Mouse (Mus musculus): ENCODE measurements at regions not wholly inside any gene's neighbourhood (a gene's known extent, or its start where the extent isn't known, plus 50 kb on each side); places are given as distances from the start of the nearest gene placed in this dataset.

DNA sequence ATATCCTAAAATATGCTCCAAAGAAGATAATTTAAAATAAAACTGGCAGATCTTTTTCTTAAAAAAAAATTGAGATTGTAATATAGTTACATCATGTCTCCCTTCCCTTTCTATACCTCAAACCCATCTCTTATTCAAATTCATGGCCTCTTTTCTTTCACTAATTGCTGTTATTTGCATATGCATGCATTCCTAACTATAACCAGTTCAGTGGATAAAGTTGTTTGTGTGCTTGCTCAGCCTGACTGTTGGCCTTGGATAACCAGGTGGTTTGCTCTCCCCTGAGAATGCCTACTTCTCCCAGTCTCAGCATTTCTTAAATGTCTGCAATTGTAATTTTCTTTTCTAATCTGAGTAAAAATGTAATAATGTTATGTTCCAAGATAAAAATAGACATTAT is 2154.8 kb downstream of the 4930444P10Rik start:
- DNase-seq, result no peak

DNA sequence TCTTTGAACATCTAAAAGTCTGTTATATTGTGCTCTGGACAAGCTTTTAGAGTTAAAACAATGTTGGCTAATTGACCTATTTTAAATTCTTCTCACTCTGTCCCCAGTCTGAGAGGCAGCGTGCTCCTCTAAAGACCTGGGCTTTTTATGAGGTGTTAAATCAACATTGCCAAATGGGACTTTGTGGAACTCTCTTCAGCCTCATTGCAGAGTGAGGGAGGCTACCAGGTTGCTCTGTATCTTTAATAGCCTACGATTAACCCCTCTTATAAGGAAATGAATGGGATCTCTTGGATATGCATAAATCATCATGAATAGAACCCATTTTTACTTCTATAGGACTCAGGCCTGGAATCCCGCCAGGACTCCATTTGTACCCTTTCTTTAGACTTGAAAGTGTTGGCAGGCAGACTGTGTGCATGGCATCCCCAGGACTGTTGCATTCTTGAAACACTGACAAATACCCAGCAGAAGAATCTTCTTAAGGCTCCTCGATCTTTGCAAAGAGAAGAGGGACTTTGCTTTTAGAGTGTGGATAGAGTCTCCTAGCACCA is 2157.1 kb downstream of the 4930444P10Rik start:
- no peak for DNase-seq

DNA sequence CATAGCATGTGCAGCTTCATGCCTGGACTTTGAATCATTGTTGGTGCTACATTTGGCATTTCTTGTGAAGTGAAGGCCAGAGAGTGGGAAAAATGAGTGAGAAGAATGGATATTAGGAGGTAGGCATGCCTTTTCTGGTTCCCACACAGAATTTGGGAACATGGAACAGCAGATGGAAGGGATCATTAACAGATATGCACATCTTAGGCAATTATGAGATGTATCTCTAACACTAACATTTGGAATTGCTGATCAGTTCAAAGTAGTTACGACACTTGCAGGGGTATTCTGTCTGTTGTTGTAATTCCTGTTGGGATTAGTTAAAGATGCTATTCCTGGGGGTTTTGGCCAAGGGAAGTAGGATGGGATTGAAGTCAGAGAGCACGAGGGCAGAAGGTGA is 2164.4 kb downstream of the 4930444P10Rik start:
- no peak for DNase-seq

DNA sequence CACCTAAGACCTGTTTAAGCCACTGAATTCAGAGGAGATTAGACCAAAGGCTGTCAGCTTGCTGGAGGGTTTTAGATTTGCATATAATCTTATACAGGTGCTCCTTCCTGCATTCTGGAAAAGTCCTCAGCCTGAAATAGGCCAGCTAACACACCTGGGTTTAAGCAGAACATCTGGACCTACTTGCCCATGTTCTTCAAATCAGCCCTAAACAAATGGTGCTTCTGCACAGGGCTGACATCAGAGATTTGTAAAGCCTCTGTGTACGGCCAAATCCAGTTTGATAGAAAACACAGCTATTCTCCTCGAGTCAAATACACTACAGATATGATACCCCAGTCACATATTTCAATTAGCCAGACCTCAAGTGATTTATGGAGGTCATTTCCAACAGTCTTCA is 2165.2 kb downstream of the 4930444P10Rik start:
- DNase-seq, result no peak

DNA sequence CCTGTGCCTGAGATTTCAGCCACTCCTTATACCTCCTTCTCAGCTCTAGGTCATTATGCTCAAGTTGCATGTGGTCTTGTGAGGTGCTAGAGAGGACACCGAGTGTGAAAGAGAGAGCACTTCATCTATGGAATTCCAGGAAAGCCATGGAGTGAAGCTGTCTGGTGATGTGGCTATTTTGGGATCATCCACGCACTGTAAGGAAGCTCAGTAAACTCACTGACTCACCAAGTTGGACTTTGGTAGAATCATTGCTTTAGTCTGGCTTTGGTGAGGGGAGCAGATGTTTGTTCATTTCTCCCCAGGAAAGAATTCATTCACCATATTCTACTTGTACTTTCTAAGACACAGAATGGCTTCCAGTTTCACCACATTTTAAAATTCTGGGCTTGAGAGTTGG is 2167.1 kb downstream of the 4930444P10Rik start:
- no peak for DNase-seq

DNA sequence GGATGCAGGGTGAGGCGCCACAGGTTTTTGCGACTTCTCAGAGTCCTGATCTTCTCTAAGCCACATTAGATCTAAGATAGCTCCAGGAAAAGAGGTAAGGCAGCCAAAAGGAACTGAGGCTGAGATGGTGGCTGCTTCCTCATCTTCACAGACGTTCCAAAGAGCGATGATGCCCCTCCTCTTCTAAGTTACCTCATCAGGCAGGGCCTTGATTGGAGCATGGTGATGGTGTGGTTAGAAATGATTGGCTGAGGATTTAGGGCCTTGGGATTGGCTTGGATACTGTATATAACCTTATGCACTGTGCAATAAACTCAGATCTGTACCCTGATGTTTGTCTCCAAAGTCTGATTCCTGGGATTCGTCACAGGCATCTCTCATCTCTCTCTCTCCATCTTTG is 2177.9 kb downstream of the 4930444P10Rik start:
- DNase-seq, result no peak

DNA sequence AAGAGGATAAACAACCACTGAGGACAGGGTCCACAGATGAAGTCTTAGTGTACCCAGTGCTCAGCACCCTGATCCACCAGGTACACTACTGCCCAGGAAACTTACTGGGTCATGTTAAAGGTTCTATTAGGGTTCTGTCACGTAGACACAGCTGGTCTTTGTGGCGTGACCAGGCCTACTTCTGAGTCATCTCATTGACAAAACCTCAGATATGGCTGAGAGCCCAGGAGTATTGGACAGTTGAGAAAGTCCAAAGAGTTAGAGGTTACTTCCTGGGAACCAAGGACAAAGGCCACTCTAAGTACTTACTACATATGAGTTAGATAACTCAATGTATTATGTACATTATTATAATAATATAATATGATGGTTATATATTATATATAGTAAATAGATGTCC is 2214.0 kb downstream of the 4930444P10Rik start:
- DNase-seq, result no peak

DNA sequence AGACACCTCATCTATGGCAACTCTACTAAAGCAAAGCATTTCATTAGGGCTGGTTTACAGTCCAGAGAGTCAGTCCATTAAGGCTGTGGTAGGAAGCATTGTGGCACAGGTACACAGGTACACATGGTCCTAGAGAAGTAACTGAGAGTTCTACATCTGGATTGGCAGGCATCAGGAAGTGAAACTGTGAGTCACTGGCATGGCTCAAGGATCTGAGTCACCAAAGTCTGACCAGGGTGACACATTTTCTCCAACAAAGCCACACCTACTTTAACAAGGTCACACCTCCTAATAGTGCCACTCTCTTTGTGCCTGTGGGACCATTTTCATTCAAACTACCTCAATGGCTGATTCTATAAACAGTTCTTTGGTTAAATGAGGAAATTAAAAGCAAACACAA is 2219.2 kb downstream of the 4930444P10Rik start:
- DNase-seq, result no peak

DNA sequence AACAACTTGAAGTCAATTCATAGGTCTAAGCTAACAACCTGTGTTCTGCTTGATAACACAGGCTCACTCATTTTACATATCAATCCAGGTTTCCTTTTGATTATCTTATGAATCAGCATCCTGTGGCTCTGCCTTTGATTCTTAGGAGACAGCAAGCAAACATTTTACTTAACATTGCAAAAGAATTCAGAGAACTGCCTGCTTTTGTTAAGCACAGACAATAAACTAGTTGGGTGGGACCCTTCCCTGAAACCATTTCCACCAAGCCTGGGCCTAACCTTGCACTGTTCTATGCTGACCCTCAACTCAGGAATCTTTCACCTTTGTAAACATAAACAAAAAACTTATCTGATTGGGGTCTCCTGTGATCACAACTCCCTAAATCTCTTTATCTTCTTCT is 2220.6 kb downstream of the 4930444P10Rik start:
- no peak for DNase-seq

DNA sequence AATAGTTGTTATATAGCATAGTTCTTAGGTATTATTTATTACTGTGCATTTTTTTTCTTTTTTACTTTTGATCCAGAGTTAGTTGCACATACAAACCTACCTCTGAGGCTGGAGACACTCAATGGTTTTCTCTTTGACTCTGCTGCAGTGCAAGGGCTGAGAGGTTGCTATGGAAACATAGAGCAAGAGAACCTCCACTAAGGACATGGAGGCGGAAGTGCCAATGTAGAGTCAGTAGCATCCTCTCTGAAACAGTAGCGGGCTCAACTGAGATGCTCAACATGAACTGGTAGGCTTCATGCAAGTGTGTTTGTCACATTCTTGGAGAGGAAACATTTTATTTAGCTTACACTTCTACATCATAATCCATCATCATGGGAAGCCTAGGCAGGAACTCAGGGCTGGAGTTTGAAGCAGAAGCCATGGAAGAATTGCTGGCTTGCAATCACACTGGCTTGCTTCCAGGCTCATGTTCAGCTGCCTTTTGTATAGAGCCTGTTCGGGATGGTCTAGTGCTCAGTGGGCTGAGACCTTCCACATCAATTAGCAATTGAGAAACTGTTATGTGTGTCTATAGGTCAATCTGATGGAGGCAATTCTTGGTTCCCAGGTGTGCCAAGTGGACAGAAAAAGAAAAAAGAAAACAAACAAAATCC is 2222.4 kb downstream of the 4930444P10Rik start:
- no peak for DNase-seq

DNA sequence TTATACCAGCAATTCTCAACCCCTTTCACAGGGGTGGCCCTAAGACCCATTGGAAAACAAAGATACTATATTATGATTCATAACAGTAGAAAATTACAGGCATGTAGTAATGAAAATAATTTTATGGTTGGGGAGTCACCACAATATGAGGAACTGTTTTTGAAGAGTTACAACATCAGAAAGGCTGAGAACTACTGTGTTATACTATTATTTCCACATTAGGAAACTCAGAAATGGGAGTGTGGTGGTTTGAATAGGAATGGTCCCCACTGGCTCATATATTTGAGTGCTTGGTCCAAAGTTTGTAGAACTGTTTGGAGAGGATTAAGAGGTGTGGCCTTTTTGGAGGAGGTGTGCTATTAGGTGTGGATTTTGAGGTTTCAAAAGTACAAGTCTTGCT is 2227.4 kb downstream of the 4930444P10Rik start:
- DNase-seq, result no peak

DNA sequence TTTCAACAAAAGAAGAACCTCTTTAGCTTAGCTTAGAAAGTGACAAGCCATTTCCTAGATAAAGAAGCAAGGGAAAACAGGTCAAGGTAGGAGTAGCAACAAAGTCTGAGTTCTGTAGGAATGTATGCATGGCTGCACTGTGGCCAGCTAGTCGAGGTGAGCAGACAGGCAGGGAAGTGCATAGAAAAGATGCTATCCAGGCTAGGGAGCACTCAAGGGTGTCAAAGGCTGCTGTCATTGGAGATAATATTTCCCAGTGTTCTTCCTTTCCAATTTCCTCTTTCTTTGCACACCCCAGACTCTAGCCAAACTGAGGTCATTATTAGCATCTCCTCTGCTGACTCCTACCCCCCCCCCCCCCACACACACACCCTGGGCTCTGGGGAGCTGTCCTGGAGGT is 2229.4 kb downstream of the 4930444P10Rik start:
- no peak for DNase-seq

DNA sequence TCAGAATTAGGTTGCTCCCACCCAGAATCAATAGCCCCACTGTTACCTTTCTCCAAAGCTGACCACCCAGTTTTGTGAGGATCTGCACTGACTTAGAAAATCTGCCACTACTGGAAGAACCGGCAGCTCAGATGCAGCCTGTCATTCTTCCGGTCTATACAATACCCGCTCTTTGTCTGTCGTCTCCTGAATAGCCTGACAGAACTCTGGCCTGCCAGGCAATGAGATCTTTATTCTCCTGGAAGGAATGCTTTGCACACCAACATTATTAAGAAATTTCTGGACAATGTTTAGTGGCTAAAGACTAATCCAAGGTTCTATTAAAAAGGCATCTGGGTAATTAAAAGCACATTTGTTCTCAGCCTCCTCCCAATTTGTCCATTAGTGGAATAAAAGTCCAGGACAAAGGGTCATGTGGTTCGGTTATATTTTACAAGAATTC is 2232.0 kb downstream of the 4930444P10Rik start:
- no peak for DNase-seq

DNA sequence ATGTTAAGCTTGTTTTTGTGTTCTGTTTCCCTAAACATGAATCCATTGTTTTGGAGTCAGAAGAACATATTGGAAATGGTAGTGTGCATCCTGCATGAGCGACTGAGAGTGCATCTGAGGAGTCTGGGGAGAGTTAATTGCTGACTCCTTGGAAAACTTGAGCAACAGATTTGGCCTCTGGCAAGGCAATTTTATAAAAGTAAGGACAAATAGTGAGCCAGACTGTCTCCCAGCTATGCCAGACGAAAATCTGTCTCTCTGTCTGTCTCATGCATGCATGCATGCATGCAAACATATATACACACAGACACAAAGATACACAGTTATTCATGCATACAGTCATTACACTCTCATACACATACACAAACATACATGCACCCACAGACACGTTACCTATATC is 2232.7 kb downstream of the 4930444P10Rik start:
- no peak for DNase-seq

DNA sequence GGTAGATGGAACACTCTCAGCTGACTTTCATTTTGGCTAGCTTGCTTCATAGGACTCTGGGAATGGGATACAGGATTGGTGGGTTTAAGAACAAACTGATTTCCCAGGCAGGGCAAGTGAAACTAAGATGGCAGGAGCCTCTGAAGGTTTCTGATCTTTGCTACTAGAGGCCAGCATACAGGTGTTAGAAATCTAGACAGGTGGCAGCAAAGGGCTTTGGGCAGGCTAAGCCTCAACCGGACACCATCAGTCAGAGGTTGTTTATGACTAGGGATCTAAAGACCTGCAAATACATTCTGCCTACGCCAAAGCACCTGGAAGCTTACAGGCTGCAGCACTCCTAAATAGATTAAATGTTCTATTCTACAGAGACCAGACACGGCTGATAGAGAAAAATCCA is 2233.4 kb downstream of the 4930444P10Rik start:
- no peak for DNase-seq

DNA sequence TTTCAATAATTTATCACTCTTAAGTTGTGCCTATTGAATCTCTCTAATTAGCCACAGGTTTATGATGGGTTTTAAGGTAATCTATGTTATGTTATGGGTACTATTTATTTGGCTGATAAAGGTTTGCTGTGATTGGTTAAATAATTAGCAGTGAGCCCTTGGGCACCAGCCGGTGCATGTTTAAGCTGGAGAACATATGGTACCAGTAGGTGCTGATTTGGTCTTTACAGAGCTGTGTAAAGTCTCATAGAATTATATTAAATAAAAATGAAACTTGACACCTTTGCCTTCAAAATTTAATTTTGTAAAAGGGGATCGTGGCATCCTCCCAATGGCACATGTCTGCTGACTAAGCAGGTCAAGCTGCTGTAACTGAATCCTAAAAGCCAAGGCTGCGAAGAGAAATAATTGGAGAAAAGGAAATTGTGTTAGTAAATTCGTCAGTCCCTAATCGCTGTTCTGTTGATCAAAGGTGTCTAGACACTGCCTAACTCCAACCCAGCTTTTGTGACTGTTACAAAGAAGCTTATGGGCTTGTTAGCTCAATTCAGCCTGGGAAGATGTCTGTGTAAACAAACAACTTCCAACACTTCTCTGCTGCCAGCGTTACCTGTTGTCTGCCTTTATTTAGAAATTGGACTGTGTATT is 2234.6 kb downstream of the 4930444P10Rik start:
- DNase-seq, result no peak

DNA sequence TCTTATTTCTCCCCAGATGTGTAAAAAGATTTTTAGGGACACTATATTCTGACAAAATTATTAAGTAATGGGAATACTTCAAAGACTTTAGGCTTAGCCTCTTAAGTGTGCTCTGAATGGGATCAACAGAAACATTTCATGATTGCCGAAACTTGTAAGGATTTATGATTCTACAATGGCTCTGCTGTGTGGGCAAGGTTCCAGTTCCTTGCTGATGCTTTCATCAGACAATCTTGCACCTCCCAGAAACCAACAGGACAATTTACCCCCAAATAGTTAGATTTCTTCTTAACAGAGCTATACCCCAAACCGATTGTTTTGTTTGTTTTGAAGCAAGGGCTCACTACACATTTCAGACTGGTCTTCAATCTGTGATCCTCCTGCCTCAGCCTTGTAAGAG is 2236.1 kb downstream of the 4930444P10Rik start:
- no peak for DNase-seq

DNA sequence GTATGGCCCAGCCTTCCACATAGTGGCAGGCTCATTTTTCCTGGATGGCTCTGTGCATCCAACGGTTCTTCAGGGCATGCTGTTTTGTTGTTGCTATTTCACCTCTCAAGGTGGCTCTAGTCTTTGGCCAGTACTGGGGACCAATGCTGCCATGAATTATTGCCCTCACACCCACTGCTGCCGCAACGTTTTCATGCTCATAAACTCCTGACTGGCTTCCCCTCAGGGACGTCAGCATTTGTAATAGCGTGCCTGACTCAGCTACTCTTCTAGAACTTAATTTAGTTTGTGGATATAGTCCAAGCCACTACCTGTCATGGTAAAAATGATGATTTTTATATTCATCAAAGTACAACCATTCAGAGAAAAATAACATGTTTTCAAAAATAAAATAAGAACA is 2242.0 kb downstream of the 4930444P10Rik start:
- no peak for DNase-seq

DNA sequence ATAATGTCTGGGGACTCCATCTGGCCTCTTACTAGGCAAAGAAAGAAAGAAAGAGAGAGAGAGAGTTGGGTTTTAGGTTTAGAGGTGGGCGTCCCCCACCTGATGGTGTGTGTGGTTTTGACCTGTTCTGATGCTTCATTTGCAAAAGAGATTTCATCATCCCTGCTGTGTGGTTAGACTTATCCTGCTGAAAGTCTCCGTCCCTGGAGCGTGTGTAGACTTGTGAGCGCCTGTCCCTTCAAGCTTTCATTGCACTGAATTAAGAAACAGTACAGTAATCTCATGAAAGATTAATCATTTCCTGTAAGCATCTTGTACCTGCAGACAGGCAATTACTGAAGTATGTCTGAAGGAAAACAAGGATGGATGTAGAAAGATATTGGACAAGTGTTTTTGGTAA is 2244.1 kb downstream of the 4930444P10Rik start:
- no peak for DNase-seq

DNA sequence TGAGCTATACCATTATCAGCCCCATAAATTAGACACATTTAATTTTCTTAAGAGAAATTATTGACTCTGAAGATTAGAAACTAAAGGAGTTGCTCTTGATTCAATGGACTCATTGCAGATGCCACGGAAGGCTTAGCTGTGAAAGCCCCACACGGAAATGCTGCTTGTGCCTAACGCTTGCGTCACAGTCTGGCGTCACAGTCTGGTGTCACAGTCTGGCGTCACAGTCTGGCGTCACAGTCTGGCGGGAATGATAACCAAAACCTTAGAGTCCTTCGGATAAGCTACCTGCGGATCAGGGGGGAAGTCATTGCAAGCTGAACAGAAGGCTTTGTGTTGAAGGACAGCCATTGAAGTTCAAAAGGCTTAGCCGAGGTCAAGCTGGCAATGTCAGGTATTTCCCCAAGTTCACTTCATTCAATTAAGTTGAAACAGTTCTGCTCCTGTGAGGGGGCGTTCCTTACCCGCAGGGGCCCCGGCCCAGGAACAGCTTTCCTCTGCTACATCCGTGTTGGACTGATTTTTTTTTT is 2246.7 kb downstream of the 4930444P10Rik start:
- no peak for DNase-seq

DNA sequence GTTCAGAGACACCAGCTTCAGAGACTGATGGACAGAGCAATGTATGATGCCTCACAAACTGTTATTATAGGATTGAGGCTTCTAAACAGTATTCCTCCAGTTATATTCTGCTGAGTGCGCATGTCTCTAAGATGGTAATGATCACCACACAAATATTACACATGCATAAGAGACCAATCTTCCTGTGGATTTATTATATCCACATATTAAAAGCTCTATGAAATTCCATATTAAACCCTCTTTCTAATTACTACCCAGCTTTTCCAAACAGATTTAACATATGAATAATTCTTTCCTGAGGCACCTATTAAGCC is 2252.9 kb downstream of the 4930444P10Rik start:
- DNase-seq, result no peak

DNA sequence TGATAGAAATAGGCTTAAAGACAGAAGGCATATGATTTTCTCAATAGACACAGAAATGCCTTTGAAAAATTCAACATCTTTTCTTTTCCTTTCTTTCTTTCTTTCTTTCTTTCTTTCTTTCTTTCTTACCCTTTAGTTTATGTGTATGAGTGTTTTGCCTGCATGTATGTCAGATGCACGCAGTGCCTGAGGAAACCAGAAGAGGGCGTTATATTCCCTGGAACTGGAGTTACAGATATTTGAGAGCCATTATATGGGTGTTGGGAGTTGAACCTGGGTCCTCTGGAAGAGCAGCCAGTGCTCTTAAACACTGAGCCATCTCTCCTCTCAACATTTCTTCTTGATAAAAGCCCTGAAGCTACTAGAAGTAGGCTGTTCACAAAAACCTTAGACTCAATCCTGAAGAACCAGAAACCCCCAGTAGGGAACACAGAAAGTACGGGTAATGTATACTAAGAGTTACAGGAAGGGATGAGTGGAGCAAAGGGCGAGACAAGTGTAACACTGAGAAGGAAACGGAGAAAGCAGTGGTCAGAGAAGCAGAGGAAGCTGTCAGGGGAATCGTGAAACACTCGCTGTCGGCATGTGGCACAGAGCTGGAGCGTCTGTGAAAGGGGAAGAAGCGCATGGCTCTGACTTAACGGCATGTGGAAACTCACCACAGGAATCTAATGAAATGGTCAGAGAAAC is 2253.4 kb downstream of the 4930444P10Rik start:
- DNase-seq, result no peak

DNA sequence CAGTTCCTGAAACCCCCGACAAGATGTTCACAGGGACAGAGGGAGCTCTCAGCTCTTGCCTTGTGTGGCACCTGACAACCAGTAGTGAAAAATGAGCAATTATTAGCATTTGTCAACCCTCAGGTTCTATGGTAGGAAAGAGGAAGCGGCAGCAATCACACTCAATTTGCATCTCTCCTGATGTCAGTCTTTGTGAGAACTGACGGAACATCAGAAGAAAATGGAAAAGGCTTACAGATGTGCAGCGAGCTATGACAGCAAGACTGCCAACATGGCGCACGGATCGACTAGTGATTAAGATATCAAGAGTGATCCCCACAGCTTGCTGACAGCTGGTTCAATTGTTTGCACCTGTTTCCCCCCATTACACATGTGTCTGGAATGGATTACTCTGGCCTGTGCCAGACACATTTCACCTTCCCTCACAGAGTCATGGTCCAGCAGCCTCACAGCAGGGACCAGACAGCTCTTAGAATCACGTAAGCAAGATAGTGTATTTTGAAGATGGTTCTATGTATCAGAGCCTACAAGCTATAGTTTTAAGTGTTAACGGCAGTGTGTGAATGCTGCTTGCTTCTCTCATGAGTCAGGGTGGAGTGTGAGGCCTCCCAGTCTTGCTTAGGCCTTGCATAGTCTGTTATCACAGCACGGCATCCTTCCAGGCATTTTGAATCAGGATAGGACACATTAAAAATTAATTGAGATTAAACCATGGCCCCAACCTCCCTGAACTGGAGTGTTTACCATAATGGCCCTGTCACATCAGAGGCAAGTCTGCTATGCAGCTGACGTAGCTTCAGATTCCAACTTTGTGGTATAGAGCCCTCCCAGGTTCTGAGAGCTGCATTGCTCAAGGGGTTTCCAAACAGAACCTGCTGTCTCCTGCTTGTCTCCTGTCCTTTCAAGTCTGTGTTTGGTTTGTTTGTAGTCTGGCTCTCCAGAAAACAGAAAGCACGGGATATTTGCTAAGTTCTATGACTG is 2258.0 kb downstream of the 4930444P10Rik start:
- no peak for DNase-seq

Data from cerebellum, adult 11-12 months (tissue).